Mouse (Mus musculus) forebrain, embryonic 11.5 days (tissue): ENCODE measurements at regions not wholly inside any gene's neighbourhood (a gene's known extent, or its start where the extent isn't known, plus 50 kb on each side); places are given as distances from the start of the nearest gene placed in this dataset.

Experiments used
- ATAC-seq: fragments of 200-750 bp; cut with Nextera tagmentation; replicated peaks from 2 replicates; pipeline ENCODE4 v1.8.0; 2017; ENCODE audit warnings: moderate TSS enrichment; ENCODE audit not compliant: low FRiP score
- DNase-seq: peaks from one replicate; pipeline ENCODE4 v3.0.0-alpha.2; 2017; ENCODE audit warnings: low spot score
- H3K27ac ChIP-seq: fragments of 300-500 bp; sonication (generic); 2 replicates; pipeline ENCODE4 v1.5.1; 2014; ENCODE audit warnings: low read depth, low read length
- H3K27me3 ChIP-seq: fragments of 300-500 bp; sonication (generic); 2 replicates; pipeline ENCODE4 v1.6.1; 2014; ENCODE audit warnings: mild to moderate bottlenecking, low read length, mixed read lengths; ENCODE audit not compliant: control insufficient read depth, insufficient read depth
- H3K36me3 ChIP-seq: fragments of 300-500 bp; sonication (generic); 2 replicates; pipeline ENCODE4 v1.6.1; 2014; ENCODE audit warnings: mild to moderate bottlenecking, low read length, moderate library complexity, mixed read lengths; ENCODE audit not compliant: control insufficient read depth, insufficient read depth
- H3K4me1 ChIP-seq: fragments of 300-500 bp; sonication (generic); replicated peaks from 2 replicates; pipeline ENCODE4 v1.6.1; 2014; ENCODE audit warnings: low read length, mixed read lengths; ENCODE audit not compliant: control insufficient read depth, insufficient read depth
- H3K4me2 ChIP-seq: fragments of 300-500 bp; sonication (generic); 2 replicates; pipeline ENCODE4 v1.6.1; 2014; ENCODE audit warnings: low read depth, mild to moderate bottlenecking, low read length, moderate library complexity, mixed read lengths; ENCODE audit not compliant: severe bottlenecking
- H3K4me3 ChIP-seq: fragments of 300-500 bp; sonication (generic); 2 replicates; pipeline ENCODE4 v1.5.1; 2014; ENCODE audit warnings: low read depth, low read length
- H3K9ac ChIP-seq: fragments of 300-500 bp; sonication (generic); 2 replicates; pipeline ENCODE4 v1.6.1; 2014; ENCODE audit warnings: low read length
- H3K9me3 ChIP-seq: fragments of 300-500 bp; sonication (generic); 2 replicates; pipeline ENCODE4 v1.6.1; 2016; ENCODE audit warnings: low read length, mixed read lengths; ENCODE audit not compliant: control insufficient read depth
- WGBS: fragments of 180-500 bp; shearing (Covaris S2); extraction: QIAGEN DNeasy Blood & Tissue Kit; methylation state at CpG from one replicate; pipeline ENCODE4 v1.1.7; 2014; 5-methylcytosine and 5-hydroxymethylcytosine counted together

DNA sequence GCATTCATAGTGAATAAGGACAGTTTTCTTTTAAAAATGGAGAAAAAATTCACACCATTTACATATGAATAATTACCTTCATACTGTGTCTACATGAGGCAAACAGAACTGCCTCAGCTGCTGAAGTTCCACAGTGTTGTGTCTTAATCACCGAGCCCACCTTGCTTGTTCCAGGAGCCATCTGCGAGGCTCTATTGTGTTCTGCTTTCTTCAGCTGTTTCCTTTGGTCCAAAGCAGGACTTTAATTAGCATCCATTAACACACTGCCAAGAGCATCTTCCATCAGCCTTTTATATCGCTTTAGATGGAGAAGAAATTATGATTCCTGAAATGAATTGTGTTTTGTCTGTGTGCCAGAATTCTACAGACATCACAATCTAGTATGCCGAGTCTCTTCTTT lies 3423.1 kb upstream of the Lrrc6 start:
- H3K27ac ChIP-seq: no peak overlapping the region
- no peak overlapping the region for H3K4me2 ChIP-seq
- peak; percentile 72; the same call in 1 of the 2 replicates for ATAC-seq
- no peak overlapping the region for H3K4me3 ChIP-seq
- no peaks in the 10 kb centered on the region for H3K4me1 ChIP-seq
- 47% methylated on average over 4 of the region's 4 CpGs for whole genome bisulfite sequencing
- no peak overlapping the region for H3K9ac ChIP-seq
- no peak for DNase-seq
- H3K27me3 ChIP-seq: no peaks in the 10 kb centered on the region
- no peaks in the 10 kb centered on the region for H3K9me3 ChIP-seq
- no peaks in the 10 kb centered on the region for H3K36me3 ChIP-seq

GRCm38 (mm10) chr15:69923280-69923679 lies 3422.6 kb upstream of the Lrrc6 start:
- Histone ChIP-seq H3K36me3 (no peaks in the 10 kb centered on the region), H3K4me2 (no peak overlapping the region), H3K4me3 (no peak overlapping the region), H3K27ac (no peak overlapping the region), H3K9ac (no peak overlapping the region), H3K9me3 (no peaks in the 10 kb centered on the region), H3K4me1 (no peaks in the 10 kb centered on the region), H3K27me3 (no peaks in the 10 kb centered on the region)
- DNase-seq (peak; percentile 45), ATAC-seq (peak; percentile 56; the same call in 1 of the 2 replicates)
- WGBS: 52% methylated on average over 2 of the region's 2 CpGs

DNA sequence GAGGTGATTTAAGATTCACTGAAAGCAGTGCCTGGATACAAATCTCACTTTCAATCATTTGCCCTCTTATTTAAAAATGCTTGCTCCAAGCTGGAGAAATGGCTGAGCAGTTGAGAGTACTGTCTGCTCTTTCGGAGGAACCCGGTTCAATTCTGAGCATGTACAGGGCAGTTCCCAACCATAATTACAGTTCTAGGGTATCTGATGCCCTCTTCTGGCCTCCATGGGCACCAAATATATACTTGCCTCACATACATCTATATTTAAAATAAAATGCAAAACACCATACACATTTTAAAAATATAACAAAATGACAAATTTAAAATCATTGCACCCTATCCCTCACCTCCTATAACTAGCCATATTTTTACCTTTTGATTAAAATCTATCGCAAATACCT lies 3421.5 kb upstream of the Lrrc6 start:
- WGBS: 83% methylated on average over 3 of the region's 3 CpGs
- Histone ChIP-seq H3K27me3 (no peaks in the 10 kb centered on the region), H3K9me3 (no peaks in the 10 kb centered on the region), H3K27ac (no peak overlapping the region), H3K9ac (no peak overlapping the region), H3K4me2 (no peak overlapping the region), H3K4me3 (no peak overlapping the region), H3K4me1 (no peaks in the 10 kb centered on the region), H3K36me3 (no peaks in the 10 kb centered on the region)
- ATAC-seq (0 out of 2 replicates have a peak, but pooled peaks have one; percentile 42), DNase-seq (no peak)

GRCm38 (mm10) chr15:69885764-69886163 lies 3385.1 kb upstream of the Lrrc6 start:
- Histone ChIP-seq H3K4me1 (no peaks in the 10 kb centered on the region), H3K4me2 (no peak overlapping the region), H3K4me3 (no peak overlapping the region), H3K36me3 (no peaks in the 10 kb centered on the region), H3K27ac (no peak overlapping the region), H3K9me3 (no peaks in the 10 kb centered on the region), H3K27me3 (no peaks in the 10 kb centered on the region), H3K9ac (no peak overlapping the region)
- 70% methylated on average over 4 of the region's 4 CpGs for WGBS
- ATAC-seq: no peak
- DNase-seq: peak; percentile 55

DNA sequence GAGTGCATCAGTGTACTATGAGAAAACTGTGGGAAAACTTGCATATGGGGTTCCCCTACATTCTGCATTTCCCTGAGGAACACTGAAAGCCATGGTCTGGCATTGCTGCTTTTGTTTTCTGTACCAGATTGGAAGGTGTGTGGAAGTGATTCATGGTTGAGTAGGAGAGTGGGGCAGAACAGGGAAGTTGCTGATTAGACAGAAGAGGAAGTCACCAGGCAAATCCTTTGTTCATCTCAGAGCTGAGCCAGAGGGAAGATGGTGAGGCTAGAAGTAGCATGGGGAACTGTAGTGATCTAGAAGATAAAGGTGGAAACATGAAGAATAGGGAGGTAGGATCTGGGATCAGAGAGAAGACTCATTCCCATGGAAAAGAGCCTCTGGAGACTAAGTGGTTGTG lies 3377.8 kb upstream of the Lrrc6 start:
- H3K27me3 ChIP-seq: no peaks in the 10 kb centered on the region

GRCm38 (mm10) chr15:69853521-69853920 lies 3352.8 kb upstream of the Lrrc6 start:
- Histone ChIP-seq H3K4me2 (no peak overlapping the region), H3K36me3 (no peaks in the 10 kb centered on the region), H3K27me3 (no peaks in the 10 kb centered on the region), H3K9ac (no peak overlapping the region), H3K4me3 (no peak overlapping the region), H3K9me3 (no peaks in the 10 kb centered on the region), H3K27ac (no peak overlapping the region), H3K4me1 (no peaks in the 10 kb centered on the region)
- ATAC-seq (no peak), DNase-seq (no peak)
- 7% methylated on average over 1 of the region's 1 CpGs for WGBS

More for the DNA sequence above, 3377.8 kb upstream of the Lrrc6 start:
- no peak overlapping the region for H3K27ac ChIP-seq
- H3K4me2 ChIP-seq: no peak overlapping the region
- H3K4me3 ChIP-seq: no peak overlapping the region
- no peak overlapping the region for H3K9ac ChIP-seq
- H3K4me1 ChIP-seq: no peaks in the 10 kb centered on the region
- H3K36me3 ChIP-seq: no peaks in the 10 kb centered on the region
- no peak for DNase-seq
- no peaks in the 10 kb centered on the region for H3K9me3 ChIP-seq
- no peak for ATAC-seq

GRCm38 (mm10) chr15:69849644-69850043 lies 3348.9 kb upstream of the Lrrc6 start:
- Histone ChIP-seq H3K27ac (no peak overlapping the region), H3K4me1 (no peaks in the 10 kb centered on the region), H3K4me3 (no peak overlapping the region), H3K9ac (no peak overlapping the region), H3K9me3 (no peaks in the 10 kb centered on the region), H3K4me2 (no peak overlapping the region), H3K36me3 (no peaks in the 10 kb centered on the region), H3K27me3 (no peaks in the 10 kb centered on the region)
- DNase-seq (no peak), ATAC-seq (no peak)
- 90% methylated on average over 1 of the region's 1 CpGs for whole genome bisulfite sequencing
